Mouse (Mus musculus): Measurements from ENCODE around the gene Mgat5b. TPM values are rescaled to one million over a fixed set of nuclear protein-coding genes. Genes with fewer than 3 reads are reported as not detected.

Gene Mgat5b
- polyA plus RNA-seq, 1 experiment = 26.9 TPM

DNA sequence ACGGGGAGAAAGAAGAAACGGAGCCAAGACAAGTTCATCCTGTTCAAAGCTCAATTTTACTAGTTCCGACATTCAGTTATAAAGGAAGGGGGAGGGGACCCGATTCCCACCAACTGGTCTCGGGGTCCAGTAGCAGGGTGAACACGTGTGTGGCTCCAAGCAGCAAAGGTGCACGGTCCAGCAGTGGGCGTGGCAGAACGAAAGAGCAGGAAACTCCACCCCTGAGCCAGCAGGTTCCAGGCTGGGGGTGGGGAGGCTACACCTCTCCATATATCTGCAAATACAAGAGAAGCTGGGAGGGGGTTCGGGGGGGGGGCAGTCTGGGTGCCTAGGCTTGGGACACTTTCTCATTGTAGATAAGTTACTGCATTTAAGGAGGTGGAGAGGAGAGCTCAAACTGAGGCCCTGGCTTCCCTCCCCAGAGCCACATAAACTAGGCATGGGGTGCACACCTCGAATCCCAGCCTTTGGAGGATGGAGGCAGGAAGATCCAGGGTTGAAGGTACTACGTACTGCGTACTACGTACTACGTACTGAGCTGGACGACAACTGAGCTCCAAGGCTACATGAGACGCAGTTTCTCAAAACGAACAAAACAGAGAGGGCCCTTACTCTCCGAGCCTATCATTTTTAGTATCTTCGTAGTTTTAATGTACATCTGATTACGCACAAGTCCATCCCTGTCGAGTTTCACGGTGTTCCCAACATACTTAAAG, 12.8 kb upstream of the Mgat5b start:
- Histone ChIP-seq H3K27ac (ENCODE audit: insufficient read depth, low read length) (no peak overlapping the region), H3K4me3 (replicated peaks; ENCODE audit: insufficient read depth, low read depth, low read length) (peak overlapping the region; percentile 33), H3K27me3 (ENCODE audit: control insufficient read depth, insufficient read depth, low read length) (no peaks in the 10 kb centered on the region), H3K4me1 (ENCODE audit: control insufficient read depth, insufficient read depth, low read length) (0 out of 2 replicates have a peak, but pooled peaks cover 2% of the 10 kb centered on the region)
- WGBS = 4% methylated on average over 23 of the region's 23 CpGs
- TF ChIP-seq CTCF (IDR thresholded peaks at IDR 0.05; ENCODE audit: borderline replicate concordance, insufficient read depth, low read depth, low read length) (no peak), POLR2A (IDR thresholded peaks at IDR 0.05; ENCODE audit: borderline replicate concordance, insufficient read depth, low read length) (no peak)
- no peak for DNase-seq

DNA sequence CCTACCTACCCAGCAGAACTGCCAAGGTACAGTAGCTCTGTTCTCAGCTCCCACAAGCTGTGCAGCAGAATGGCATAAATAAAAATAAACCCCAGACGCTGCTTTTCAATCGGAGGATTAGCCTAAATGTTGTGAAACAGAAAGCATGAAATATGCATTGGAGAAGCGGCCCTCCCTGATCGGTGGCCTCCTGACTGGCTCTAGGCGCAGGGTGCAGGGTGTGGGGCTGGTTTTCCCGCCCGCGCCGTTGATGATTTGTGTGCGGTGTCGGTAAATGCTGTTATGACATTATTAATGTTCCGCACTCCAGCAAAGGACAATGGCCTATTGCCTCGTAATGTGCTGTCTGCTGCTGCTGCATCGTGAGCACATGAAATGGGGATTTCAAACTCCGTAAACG, 5.1 kb upstream of the Mgat5b start:
- 67% methylated on average over 16 of the region's 16 CpGs for WGBS
- no peak overlapping the region for H3K27ac ChIP-seq (ENCODE audit: insufficient read depth, low read length)
- DNase-seq = no peak
- TF ChIP-seq CTCF (IDR thresholded peaks at IDR 0.05; ENCODE audit: borderline replicate concordance, insufficient read depth, low read depth, low read length) = no peak
- no peak overlapping the region for H3K4me3 ChIP-seq (replicated peaks; ENCODE audit: insufficient read depth, low read depth, low read length)
- H3K4me1 ChIP-seq (ENCODE audit: control insufficient read depth, insufficient read depth, low read length) = peaks cover 13% of the 10 kb centered on the region; the same call in 1 of the 2 replicates
- H3K27me3 ChIP-seq (ENCODE audit: control insufficient read depth, insufficient read depth, low read length) = no peaks in the 10 kb centered on the region

DNA sequence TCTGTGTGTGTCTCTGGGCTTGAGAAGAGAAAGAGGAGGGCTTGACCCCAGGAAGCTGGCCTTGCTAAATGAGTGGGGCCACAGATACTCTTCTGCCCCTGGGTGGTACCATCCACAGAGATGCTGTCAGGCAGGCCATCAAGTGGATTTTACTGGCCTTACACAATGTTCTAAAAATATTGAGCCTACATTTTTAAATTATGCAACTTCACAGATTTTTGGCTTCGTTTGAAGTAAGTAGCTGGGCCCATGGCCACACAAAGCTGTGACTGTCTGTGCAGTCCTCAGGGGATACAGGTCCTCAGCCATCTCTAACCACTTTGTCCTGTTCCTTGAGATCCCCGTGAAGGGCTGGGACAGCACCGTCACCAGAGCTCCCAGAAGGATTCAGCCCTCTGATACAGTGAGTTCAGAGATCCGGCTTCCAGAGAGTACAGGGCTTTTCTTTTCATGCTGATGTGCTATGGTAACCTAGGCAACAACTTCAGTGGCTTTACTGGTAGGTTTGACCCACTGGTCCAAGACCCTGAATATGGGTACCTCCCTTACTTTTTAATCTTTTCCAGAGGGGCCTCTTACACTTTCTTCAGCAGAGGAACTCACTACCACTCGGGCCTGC, 4.3 kb upstream of the Mgat5b start:
- peaks cover 14% of the 10 kb centered on the region; the same call in 1 of the 2 replicates for H3K4me1 ChIP-seq (ENCODE audit: control insufficient read depth, insufficient read depth, low read length)

DNA sequence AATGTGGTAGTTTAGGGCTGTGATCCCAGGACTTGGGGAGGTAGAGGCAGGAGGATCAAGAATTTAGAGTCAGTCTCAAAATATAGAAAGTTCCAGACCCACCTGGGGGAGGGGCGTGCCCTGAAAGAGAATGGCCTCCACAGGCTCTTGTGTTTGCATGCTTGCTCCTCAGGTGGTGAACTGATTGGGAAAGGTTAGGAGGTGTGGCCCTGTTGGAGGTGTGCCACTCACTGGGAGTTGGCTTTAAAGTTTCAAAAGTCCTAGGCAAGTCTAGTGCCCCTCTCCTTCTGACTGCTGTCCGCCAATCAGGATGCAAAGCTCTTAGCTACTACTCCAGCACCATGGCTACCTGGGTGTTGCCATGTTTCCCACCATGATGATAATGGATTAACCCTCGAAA, 3.4 kb upstream of the Mgat5b start:
- H3K27ac ChIP-seq (ENCODE audit: insufficient read depth, low read length) = no peak overlapping the region
- 96% methylated on average over 3 of the region's 3 CpGs for WGBS

More for the DNA sequence above, 4.3 kb upstream of the Mgat5b start:
- no peak for DNase-seq
- WGBS = 74% methylated on average over 5 of the region's 5 CpGs
- Histone ChIP-seq H3K27ac (ENCODE audit: insufficient read depth, low read length) (no peak overlapping the region), H3K4me3 (replicated peaks; ENCODE audit: insufficient read depth, low read depth, low read length) (no peak overlapping the region), H3K27me3 (ENCODE audit: control insufficient read depth, insufficient read depth, low read length) (no peaks in the 10 kb centered on the region)
- TF ChIP-seq POLR2A (IDR thresholded peaks at IDR 0.05; ENCODE audit: borderline replicate concordance, insufficient read depth, low read length) (no peak), CTCF (IDR thresholded peaks at IDR 0.05; ENCODE audit: borderline replicate concordance, insufficient read depth, low read depth, low read length) (no peak)

DNA sequence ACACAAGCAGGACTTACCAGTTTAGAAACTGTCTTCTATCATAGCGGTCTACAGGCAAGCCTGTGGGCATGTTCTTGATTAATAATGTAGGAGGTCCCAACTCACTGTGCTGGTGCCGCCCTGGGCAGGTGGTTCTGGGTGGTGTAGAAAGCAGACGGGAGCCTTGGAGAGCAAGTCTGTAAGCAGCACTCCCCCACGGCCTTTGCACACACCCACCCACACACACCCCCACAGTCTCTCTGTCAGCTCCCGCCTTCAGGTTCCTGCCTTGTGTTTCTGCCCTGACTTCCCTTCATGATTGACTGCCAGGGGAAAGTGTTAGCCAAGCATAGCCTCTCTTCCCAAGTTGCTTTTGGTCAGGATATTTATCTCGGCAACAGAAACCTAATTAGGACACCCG, 1.3 kb upstream of the Mgat5b start:
- no peak for TF ChIP-seq CTCF (IDR thresholded peaks at IDR 0.05; ENCODE audit: borderline replicate concordance, insufficient read depth, low read depth, low read length)
- TF ChIP-seq POLR2A (IDR thresholded peaks at IDR 0.05; ENCODE audit: borderline replicate concordance, insufficient read depth, low read length) = no peak
- no peak for DNase-seq
- H3K27me3 ChIP-seq (ENCODE audit: control insufficient read depth, insufficient read depth, low read length) = no peaks in the 10 kb centered on the region
- no peak overlapping the region for H3K27ac ChIP-seq (ENCODE audit: insufficient read depth, low read length)
- peaks cover 23% of the 10 kb centered on the region for H3K4me1 ChIP-seq (ENCODE audit: control insufficient read depth, insufficient read depth, low read length)
- no peak overlapping the region for H3K4me3 ChIP-seq (replicated peaks; ENCODE audit: insufficient read depth, low read depth, low read length)
- WGBS = 64% methylated on average over 7 of the region's 7 CpGs

More for the DNA sequence above, 3.4 kb upstream of the Mgat5b start:
- no peak overlapping the region for H3K4me3 ChIP-seq (replicated peaks; ENCODE audit: insufficient read depth, low read depth, low read length)
- H3K27me3 ChIP-seq (ENCODE audit: control insufficient read depth, insufficient read depth, low read length) = no peaks in the 10 kb centered on the region
- TF ChIP-seq POLR2A (IDR thresholded peaks at IDR 0.05; ENCODE audit: borderline replicate concordance, insufficient read depth, low read length) = no peak
- DNase-seq = no peak
- peaks cover 20% of the 10 kb centered on the region; the same call in 1 of the 2 replicates for H3K4me1 ChIP-seq (ENCODE audit: control insufficient read depth, insufficient read depth, low read length)

DNA sequence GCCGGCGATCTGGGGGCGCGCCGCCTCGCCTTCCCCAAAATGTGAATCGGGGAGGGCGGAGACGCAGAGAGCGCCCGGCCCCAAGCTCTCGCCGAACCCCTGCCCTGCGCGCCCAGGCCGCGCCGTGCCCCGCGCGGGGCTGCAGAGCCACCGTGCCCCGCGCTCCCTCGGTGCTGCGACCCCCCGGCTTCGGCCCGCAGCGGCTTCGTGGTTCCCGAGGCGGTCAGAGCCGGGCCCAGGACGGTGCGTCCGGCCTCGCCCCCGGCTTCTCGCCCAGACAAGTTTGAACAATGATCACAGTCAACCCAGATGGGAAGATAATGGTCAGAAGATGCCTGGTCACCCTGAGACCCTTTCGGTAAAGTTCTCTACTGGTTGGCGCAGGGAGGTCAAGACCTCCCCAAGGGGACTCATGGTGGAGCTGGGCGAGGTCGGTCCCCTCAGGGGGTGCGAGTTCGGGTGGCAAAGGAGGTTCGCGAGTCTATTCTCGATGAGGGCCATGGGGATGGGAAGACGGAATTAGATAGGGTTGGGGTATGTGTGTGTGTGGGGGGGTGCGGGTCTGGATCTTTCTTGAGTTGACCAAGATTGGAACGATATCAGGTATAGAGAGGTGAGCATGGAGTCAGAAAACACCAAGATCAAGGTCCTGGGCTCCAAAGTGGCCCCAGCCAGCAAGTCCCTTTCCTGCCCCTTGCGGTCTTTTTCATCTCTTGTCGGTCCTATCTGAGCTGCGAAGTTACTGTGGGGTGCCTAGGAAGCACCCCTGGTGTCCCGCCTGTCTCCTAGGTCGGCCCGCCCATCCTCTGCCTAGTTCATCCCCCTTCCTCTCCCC, 740 bp downstream of the Mgat5b start:
- 4% methylated on average over 57 of the region's 58 CpGs for WGBS
- Histone ChIP-seq H3K27ac (ENCODE audit: insufficient read depth, low read length) (no peak overlapping the region), H3K27me3 (ENCODE audit: control insufficient read depth, insufficient read depth, low read length) (no peaks in the 10 kb centered on the region), H3K4me3 (replicated peaks; ENCODE audit: insufficient read depth, low read depth, low read length) (peak overlapping the region; percentile 54), H3K4me1 (ENCODE audit: control insufficient read depth, insufficient read depth, low read length) (peaks cover 18% of the 10 kb centered on the region)
- TF ChIP-seq CTCF (IDR thresholded peaks at IDR 0.05; ENCODE audit: borderline replicate concordance, insufficient read depth, low read depth, low read length) = no peak
- no peak for TF ChIP-seq POLR2A (IDR thresholded peaks at IDR 0.05; ENCODE audit: borderline replicate concordance, insufficient read depth, low read length)
- DNase-seq = peak in 1 of 2 experiments; percentile 28

DNA sequence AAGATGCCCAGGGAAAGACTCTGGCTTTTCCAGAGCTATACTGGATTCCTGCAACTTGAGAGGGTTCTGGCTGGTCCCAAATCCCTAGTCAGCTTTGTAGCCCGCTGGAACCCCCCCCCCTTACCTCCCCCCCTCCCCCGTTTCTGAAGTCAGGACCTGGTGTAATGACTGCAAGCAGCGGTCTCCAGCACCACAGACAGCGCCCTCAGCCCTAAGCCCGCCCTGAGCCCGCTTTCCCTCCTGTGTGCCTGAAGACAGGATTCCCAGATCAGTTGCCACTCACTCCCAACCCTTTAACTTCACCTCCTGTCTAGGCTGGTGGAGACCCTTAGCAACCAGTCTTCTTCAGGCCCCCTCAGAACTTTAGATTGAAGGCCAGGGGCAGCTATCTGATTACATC, 2.1 kb downstream of the Mgat5b start:
- H3K4me3 ChIP-seq (replicated peaks; ENCODE audit: insufficient read depth, low read depth, low read length) = no peak overlapping the region
- WGBS = 67% methylated on average over 6 of the region's 6 CpGs
- H3K27ac ChIP-seq (ENCODE audit: insufficient read depth, low read length) = no peak overlapping the region

More for the DNA sequence above, 2.1 kb downstream of the Mgat5b start:
- Histone ChIP-seq H3K27me3 (ENCODE audit: control insufficient read depth, insufficient read depth, low read length) (no peaks in the 10 kb centered on the region), H3K4me1 (ENCODE audit: control insufficient read depth, insufficient read depth, low read length) (peaks cover 18% of the 10 kb centered on the region)
- no peak for TF ChIP-seq POLR2A (IDR thresholded peaks at IDR 0.05; ENCODE audit: borderline replicate concordance, insufficient read depth, low read length)
- TF ChIP-seq CTCF (IDR thresholded peaks at IDR 0.05; ENCODE audit: borderline replicate concordance, insufficient read depth, low read depth, low read length) = no peak
- no peak for DNase-seq

All from cerebellum, adult 2 months (tissue).